Mouse (Mus musculus) left cerebral cortex, adult 6 months (tissue): Measurements from ENCODE around the gene Hist3h2a. TPM values are rescaled to one million over a fixed set of nuclear protein-coding genes. Genes with fewer than 3 reads are reported as not detected.

ENCODE experiments used
- long read RNA-seq, 2 experiments: library from polyadenylated mRNA; unstranded; transcript quantifications; one replicate each; pipeline ENCODE4 v2.0.0; 2019 to 2020
- polyA plus RNA-seq: library from polyadenylated mRNA; unstranded; fragments of <200 nt; fragmentation: Nextera tagmentation; gene quantifications from 2 replicates; pipeline ENCODE4 v1.2.3, GENCODE M21; 2021

The Hist3h2a gene
- polyA plus RNA-seq, result 50.8 and 74.9 TPM in 2 replicates
- long read RNA-seq, experiment 1, transcript Hist3h2a-201 (1 exons, 2,146 nt), result major isoform, 247 of 247 reads
- long read RNA-seq, experiment 1, partial matches to known transcripts, result 0 of 247 reads
- long read RNA-seq, experiment 1, other reads (novel, unspliced or antisense), result 0 of 247 reads
- long read RNA-seq, experiment 2, transcript Hist3h2a-201 (1 exons, 2,146 nt), result major isoform, 169 of 169 reads
- long read RNA-seq, experiment 2, partial matches to known transcripts, result 0 of 169 reads
- long read RNA-seq, experiment 2, other reads (novel, unspliced or antisense), result 0 of 169 reads

DNA sequence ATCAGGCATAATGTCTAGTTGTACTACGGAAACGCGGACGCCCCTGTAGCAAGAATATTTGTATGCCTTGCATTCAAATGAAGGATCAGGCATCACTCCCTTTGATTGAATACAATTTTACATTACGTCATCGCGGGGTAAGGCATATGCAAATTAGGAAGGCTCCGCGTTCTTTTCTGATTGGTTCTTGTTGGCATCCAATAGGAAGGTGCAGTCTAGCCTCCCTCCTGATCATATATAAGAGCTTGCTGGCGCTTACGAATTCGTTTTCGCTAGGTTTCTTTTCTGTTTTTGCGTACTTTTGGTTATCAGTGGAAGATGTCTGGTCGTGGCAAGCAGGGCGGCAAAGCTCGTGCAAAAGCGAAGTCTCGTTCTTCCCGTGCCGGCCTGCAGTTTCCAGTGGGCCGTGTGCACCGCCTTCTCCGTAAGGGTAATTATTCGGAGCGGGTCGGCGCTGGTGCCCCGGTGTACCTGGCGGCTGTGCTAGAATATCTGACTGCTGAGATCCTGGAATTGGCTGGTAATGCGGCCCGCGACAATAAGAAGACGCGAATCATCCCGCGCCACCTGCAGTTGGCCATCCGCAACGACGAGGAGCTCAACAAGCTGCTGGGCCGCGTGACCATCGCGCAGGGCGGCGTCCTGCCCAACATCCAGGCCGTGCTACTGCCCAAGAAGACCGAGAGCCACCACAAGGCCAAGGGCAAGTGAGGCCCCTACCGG lies at the start of gene Hist3h2a, which contains the start of gene Trim17:
Gene Hist3h2a (plus strand): TSS at position 266 of the 723 bp plus-strand sequence.
Gene Trim17 (plus strand): TSS at position 266 of the 723 bp plus-strand sequence.

DNA sequence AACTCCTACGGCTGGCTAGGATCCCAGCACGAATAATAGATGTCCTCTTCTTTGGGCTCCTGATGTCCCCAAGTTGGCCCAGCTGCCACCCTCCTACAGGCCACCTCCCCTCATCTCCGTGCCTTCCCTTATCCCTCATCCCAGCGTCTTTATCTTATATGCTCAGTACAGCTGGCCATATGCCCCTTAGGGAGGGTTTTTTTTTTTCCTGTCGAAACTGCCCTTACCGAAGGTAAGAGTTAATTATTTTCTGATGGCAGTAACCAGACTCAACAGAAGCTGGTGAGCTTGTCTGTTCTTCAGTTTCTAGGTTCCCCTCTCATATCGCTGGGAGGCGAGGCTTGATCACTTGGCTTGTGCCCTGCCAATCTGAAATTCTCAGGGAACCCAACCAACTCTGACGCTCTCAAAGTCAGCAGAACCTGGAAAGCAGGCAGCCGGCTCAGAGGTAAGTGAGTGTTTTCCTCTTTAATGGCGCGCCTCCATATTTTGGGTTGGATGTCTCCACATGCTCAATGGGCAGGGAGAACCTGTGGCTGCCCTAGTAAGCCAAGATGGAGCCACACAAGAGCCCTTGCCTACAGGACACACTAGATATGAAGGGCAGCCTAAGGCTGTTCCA lies 36.6 kb upstream of the Hist3h2a start, which contains the start of gene Btnl10:
Gene Btnl10 (plus strand): TSS at position 164 of the 622 bp plus-strand sequence.

DNA sequence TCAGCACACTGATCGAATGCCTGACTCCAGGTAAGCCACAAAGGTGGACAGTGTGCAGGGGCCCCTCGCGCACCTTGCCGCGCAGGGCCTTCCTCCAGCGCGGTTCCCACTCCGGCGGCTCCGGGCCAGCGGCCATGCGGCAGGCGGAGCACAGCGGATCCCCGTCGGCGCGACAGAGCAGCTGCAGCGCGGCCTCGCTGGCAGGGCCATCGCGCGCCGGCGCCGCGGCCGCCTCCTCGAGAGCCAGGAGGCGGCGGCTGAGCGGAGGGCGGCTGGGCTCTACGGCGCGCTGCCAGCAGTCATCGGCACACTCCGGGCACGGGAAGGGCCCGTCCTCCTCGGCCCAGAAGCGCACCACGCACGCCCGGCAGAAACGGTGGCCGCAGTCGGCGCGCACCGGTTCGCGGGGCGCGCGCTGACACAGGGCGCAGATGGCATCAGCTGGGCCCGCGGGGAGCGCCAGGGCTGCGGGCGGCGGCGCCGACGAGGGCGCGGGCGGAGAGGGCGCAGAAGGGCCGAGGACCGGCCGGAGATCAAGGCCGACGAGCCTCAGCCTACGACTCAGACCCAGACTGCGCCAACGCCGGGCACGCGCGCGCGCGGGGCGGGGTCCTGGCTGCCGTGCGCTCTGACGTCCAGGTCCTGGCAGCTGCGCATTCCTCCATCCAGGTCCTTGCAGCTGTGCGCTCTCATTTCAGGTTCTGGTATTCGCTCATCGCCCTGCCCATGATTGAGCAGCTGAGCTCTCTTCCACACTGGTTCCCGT lies 16.0 kb upstream of the Hist3h2a start, which contains the start of gene Rnf187:
Gene Rnf187 (minus strand): TSS at position 595 of the 766 bp plus-strand sequence.

DNA sequence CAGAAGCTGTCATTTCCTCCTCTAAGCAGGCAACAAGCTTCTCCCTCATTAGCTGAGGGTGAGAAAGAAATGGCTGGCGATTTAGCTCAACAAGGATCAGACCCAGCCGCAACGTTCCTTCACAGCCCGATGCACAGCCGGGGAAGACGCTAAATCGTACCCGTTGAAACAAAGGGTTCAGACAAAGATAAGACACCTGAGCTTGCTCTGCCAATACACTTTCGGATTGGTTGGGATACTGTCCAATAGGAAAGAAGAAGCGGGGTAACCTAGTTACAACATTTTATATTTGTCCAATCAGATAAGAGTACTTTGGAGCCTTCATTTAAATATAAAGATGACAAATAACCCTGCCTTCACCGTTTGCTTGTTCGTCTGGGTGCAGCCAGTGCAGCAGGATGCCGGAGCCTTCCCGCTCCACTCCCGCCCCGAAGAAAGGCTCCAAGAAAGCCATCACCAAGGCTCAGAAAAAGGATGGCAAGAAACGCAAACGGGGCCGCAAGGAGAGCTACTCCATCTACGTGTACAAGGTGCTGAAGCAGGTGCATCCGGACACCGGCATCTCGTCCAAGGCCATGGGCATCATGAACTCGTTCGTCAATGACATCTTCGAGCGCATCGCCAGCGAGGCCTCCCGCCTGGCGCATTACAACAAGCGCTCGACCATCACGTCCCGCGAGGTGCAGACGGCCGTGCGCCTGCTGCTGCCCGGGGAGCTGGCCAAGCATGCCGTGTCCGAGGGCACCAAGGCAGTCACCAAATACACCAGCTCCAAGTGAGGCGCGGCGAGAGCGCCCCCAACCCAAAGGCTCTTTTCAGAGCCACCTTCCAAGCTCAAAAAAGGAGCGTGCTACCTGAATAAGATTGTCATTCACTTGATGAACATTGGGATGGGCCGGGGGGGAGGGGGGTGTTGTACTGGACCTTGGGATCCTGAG lies 5.7 kb upstream of the Hist3h2a start, which contains the start of gene Hist3h2ba:
Gene Hist3h2ba (plus strand): TSS at position 379 of the 938 bp plus-strand sequence.

DNA sequence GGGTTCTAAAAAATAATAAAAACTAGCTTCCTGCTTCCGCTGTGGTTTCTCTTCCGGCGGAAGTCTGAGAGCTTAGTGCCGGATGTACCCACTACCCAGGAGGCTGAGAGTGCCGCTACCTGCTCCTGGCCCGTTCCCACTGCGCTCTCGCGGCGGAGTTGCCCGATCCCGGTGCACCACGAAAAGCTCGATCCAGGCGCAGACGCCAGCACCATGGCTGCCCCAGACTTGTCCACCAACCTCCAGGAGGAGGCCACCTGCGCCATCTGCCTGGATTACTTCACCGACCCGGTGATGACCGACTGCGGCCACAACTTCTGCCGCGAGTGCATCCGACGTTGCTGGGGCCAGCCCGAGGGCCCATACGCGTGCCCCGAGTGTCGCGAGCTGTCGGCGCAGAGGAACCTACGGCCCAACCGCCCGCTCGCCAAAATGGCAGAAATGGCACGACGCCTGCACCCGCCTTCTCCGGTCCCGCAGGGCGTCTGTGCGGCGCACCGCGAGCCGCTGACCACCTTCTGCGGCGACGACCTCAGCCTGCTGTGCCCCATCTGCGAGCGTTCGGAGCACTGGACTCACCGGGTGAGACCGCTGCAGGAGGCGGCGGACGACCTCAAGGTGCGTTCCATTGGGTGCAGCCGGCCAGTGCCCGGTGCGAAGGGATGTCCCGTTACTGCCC lies 23.7 kb downstream of the Hist3h2a start, which contains the start of gene Trim11:
Gene Trim11 (plus strand): TSS at position 67 of the 679 bp plus-strand sequence.

Other genes with a start within 250 kb of the Hist3h2a start
- gene Olfr318, start 230.7 kb upstream of the Hist3h2a start, polyA plus RNA-seq, result not detected in 2 replicates
- gene Olfr317, start 215.5 kb upstream of the Hist3h2a start, polyA plus RNA-seq, result not detected in 2 replicates
- gene Olfr316, start 202.0 kb upstream of the Hist3h2a start, polyA plus RNA-seq, result 1.1 and 2.0 TPM in 2 replicates
- not detected in 2 replicates for gene Olfr315, start 181.5 kb upstream of the Hist3h2a start, polyA plus RNA-seq
- gene Olfr314, start 171.7 kb upstream of the Hist3h2a start, polyA plus RNA-seq, result not detected in 2 replicates
- 9.7 and 11.3 TPM in 2 replicates for gene Fam183b, start 152.7 kb upstream of the Hist3h2a start, polyA plus RNA-seq
- gene Olfr313, start 139.7 kb upstream of the Hist3h2a start, polyA plus RNA-seq, result not detected in 2 replicates
- gene Olfr312, start 125.4 kb upstream of the Hist3h2a start, polyA plus RNA-seq, result not detected in 2 replicates
- 0.11 TPM in 1 of 2 replicates, not detected in the other for gene Olfr311, start 115.4 kb upstream of the Hist3h2a start, polyA plus RNA-seq
- gene Gm12258, start 107.5 kb upstream of the Hist3h2a start, polyA plus RNA-seq, result 4.2 and 5.8 TPM in 2 replicates
- gene 2810021J22Rik, start 87.5 kb upstream of the Hist3h2a start, polyA plus RNA-seq, result 2.5 and 5.9 TPM in 2 replicates
- gene Zfp39, start 50.5 kb upstream of the Hist3h2a start, polyA plus RNA-seq, result 5.0 and 6.9 TPM in 2 replicates
- not detected in 2 replicates for gene Btnl10, start 36.8 kb upstream of the Hist3h2a start, polyA plus RNA-seq
- gene Rnf187, start 15.8 kb upstream of the Hist3h2a start, polyA plus RNA-seq, result 147 and 519 TPM in 2 replicates
- 12.3 and 50.9 TPM in 2 replicates for gene Hist3h2ba, start 5.8 kb upstream of the Hist3h2a start, polyA plus RNA-seq
- 4.2 and 4.5 TPM in 2 replicates for gene Trim17, start within 50 bp of the Hist3h2a start, polyA plus RNA-seq
- gene Trim11, start 23.4 kb downstream of the Hist3h2a start, polyA plus RNA-seq, result 12.1 and 13.3 TPM in 2 replicates
- gene Obscn, start 181.7 kb downstream of the Hist3h2a start, polyA plus RNA-seq, result 1.1 and 1.2 TPM in 2 replicates
- 3.8 and 4.0 TPM in 2 replicates for gene Iba57, start 209.1 kb downstream of the Hist3h2a start, polyA plus RNA-seq
- 3.2 and 8.8 TPM in 2 replicates for gene Gjc2, start 228.5 kb downstream of the Hist3h2a start, polyA plus RNA-seq
- gene Guk1, start 237.5 kb downstream of the Hist3h2a start, polyA plus RNA-seq, result 484 and 551 TPM in 2 replicates
- gene Mrpl55, start 247.8 kb downstream of the Hist3h2a start, polyA plus RNA-seq, result 167 and 185 TPM in 2 replicates